Mouse (Mus musculus): ENCODE results near the gene H2afx.

- TF ChIP-seq POLR2A (IDR thresholded peaks at IDR 0.05; ENCODE audit: borderline replicate concordance, control insufficient read depth, low read depth, low read length) (peak; percentile 29; the same call in 1 of the 2 replicates), CTCF (IDR thresholded peaks at IDR 0.05; ENCODE audit: control insufficient read depth, insufficient read depth, low read length) (no peak)
Measured at GRCm38 (mm10) chr9:44319105-44319886, 15.2 kb upstream of the H2afx start.
